Mouse (Mus musculus) erythroid progenitor cell, adult 5-6 weeks (primary cell): ENCODE data around the gene Col5a1. TPM values are rescaled to one million over a fixed set of nuclear protein-coding genes. Genes with fewer than 3 reads are reported as not detected.
A peak's percentile ranks its signal among the peaks of the same experiment; 100 is the strongest.

Source experiments
- ATAC-seq: replicated peaks from 2 replicates; pipeline ENCODE4 v1.8.0; 2016; ENCODE audit warnings: moderate number of reproducible peaks, mild to moderate bottlenecking, moderate TSS enrichment, inconsistent platforms; ENCODE audit not compliant: poor library complexity, low FRiP score, severe bottlenecking
- total RNA-seq, 2 experiments: library from RNA; stranded (forward) in 1 of 2; stranded (reverse) in 1 of 2; fragments of 150-400 nt in 1 of 2; fragments of 186-747, 209-891 nt in 1 of 2; gene quantifications; 2 replicates each; pipeline versions ENCODE4 v1.2.3 to v1.2.4; 2015 to 2017; ENCODE audit warnings: low replicate concordance in 2 of 2

The Col5a1 gene
- total RNA-seq, 2 experiments from 2014 or later, result 7.0 to 10.9 TPM

GRCm38 (mm10) chr2:28065081-28065651 lies 178.9 kb downstream of the Col5a1 start:
- ATAC-seq, result peak; percentile 39

DNA sequence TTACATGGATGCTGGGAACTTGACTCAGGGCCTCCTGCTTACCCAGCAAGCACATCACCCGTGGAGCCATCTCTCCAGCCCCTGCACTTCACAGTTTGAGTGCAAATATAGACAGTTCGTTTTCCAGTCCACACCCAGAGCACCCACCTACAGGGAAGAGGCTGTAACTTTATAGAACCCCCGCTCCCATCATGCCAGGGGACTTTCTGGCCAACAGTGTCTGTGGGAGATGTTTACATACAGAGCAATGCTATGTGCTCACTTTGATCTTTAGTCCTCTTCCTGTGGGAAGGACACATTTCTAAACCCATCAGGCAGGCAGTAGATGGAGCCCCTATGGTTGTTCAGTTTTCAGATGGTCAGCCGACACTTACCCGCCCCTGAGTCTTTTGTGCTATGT lies 180.5 kb downstream of the Col5a1 start:
- no peak for ATAC-seq

DNA sequence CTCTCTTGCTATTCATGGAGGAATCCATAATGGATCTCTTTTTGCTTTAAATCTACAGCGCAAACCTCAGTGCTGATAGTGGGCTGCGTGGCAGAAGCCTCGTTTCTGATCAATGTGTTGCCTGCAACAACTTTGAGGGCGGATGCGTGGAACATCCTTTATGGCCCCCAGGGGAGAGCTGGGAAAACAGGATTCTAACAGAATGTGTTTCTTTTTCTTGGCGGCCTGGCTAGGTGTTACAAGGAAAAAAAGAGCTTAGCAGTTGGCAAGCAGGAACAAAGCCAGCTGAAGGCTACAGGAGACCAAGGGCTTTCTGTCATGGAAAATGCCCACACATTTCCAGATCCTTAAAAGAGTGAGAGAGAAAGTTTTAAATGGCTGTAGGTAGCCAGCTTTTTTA lies 180.9 kb downstream of the Col5a1 start:
- ATAC-seq, result no peak

DNA sequence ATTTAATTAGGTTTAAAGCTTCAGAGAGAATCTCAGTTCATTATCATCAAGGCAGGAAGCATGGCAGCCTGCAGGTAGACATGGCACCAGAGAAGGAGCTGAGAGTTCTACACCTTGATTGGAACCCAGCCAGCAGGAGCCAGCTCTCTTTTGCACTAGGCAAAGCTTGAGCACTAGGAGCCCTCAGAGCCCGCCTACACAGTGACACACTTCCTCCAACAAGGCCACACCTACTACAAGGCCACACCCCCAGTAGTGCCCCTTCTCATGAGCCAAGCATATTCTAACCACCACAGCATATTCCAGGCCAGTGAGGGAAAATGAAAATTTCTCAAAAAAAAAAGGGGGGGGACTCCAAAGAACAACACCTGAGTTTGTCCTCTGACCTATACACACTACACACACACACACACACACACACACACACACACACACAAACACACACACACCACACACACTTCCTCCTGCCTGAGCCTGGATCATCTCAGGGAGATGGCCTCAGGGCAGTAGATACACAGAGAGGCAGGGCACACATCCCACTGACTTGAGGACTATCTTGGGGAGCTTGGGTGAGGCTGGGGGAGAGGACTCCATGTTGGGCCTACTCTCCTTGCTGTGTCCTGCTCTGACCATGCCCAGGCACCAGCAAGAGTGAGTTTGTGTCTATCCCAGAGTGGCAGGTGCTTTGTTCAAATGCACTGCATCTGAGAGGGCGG lies 181.8 kb downstream of the Col5a1 start:
- ATAC-seq, result peak; percentile 41

DNA sequence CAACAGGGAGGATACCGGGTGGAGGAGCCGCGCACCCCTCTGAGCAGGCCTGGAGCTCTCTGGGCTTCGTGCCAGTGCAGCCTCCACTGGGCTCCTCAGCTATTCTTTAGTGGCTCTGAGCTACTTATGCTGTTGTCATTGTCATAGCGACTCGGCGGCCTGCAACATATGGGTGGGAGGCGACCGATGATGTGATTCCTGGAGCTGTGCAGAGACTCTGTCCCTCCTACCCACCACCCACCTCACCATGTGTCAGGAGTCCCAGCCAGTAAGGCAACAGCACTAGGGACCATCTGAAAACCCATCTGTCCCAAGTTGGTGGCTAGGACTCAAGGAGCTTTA lies 182.3 kb downstream of the Col5a1 start:
- peak; percentile 77 for ATAC-seq

- peak; percentile 31; the same call in 1 of the 2 replicates for ATAC-seq
Observed at GRCm38 (mm10) chr2:28075616-28076187, 189.5 kb downstream of the Col5a1 start.

GRCm38 (mm10) chr2:28084768-28085167 lies 198.5 kb downstream of the Col5a1 start, which contains the start of gene Fcnb:
TSS of gene Fcnb (minus strand) at chr2:28084885.
- no peak for ATAC-seq

DNA sequence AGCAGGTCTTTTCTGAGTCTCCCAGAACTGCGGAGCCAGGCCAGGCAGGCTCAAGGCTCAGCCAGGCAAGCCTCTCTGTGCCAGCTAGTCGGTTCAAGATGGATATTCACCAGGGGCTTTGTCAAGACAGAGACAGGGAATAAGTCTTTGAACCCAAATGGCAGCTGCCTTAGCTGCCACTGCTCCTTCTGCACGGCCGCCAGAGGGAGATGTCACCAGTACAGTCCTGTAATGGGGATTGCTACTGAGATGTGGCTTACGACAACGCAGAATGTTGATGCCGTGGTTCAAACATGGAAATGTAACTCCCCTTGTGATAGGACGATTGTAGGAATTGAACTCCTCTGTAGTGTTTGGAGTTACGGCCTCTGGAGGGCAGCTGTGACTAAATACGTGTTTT lies 199.9 kb downstream of the Col5a1 start:
- ATAC-seq, result no peak

DNA sequence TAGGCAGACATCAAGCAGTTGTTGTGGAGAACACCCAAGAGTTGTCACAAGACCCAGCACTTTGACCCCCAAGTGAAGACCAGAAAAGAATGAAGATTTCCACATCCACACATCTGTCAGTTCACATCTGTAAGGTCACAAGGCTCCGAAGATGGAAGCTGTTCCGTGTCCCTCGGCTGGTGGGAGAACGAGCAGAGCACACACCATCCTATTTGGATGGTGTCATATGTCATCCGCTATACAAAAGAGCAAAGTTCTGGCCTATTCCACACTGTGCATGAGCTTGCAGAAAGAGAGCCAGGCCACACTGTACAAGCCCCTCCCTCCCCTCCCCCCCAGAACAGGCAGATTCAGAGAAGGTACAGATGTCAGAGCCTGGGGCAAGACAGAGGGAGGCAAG lies 202.9 kb downstream of the Col5a1 start:
- ATAC-seq, result no peak

Other genes with a start within 250 kb of the Col5a1 start
- 1.7 and 2.2 TPM in 2 replicates for gene Rxra, start 210.0 kb upstream of the Col5a1 start, total RNA-seq (2015; ENCODE audit: low replicate concordance)
- 1.7 and 3.6 TPM in 2 replicates for gene Rxra, start 210.0 kb upstream of the Col5a1 start, total RNA-seq (2017; ENCODE audit: low replicate concordance)
- gene Fcnb, start 198.5 kb downstream of the Col5a1 start, total RNA-seq (2015; ENCODE audit: low replicate concordance), result 101 and 177 TPM in 2 replicates
- 56.2 and 62.5 TPM in 2 replicates for gene Fcnb, start 198.5 kb downstream of the Col5a1 start, total RNA-seq (2017; ENCODE audit: low replicate concordance)